Mouse (Mus musculus): ENCODE measurements around the gene Wwp2.

Gene Wwp2

GRCm38 (mm10) chr8:107571486-107572135 is 135.4 kb downstream of the Wwp2 start:
- DNase-seq: no peak

- peak; percentile 84 for DNase-seq
Observed at GRCm38 (mm10) chr8:107572497-107572896, 136.3 kb downstream of the Wwp2 start.

- no peak for DNase-seq
Observed at GRCm38 (mm10) chr8:107574771-107575170, 138.6 kb downstream of the Wwp2 start.

GRCm38 (mm10) chr8:107576702-107577101 is 140.5 kb downstream of the Wwp2 start:
- DNase-seq: peak; percentile 83

- DNase-seq: peak; percentile 66
Observed at GRCm38 (mm10) chr8:107577640-107578039, 141.5 kb downstream of the Wwp2 start.

GRCm38 (mm10) chr8:107578132-107578531 is 142.0 kb downstream of the Wwp2 start:
- no peak for DNase-seq

GRCm38 (mm10) chr8:107578541-107578940 is 142.4 kb downstream of the Wwp2 start:
- no peak for DNase-seq

GRCm38 (mm10) chr8:107580879-107581278 is 144.7 kb downstream of the Wwp2 start:
- DNase-seq: no peak

GRCm38 (mm10) chr8:107581536-107581935 is 145.4 kb downstream of the Wwp2 start:
- DNase-seq: no peak

GRCm38 (mm10) chr8:107582136-107582535 is 146.0 kb downstream of the Wwp2 start:
- DNase-seq: no peak

- peak; percentile 40 for DNase-seq
Observed at GRCm38 (mm10) chr8:107587429-107587994, 151.3 kb downstream of the Wwp2 start.

GRCm38 (mm10) chr8:107587995-107588780 is 152.0 kb downstream of the Wwp2 start, which contains the start of gene Psmd7:
TSS of gene Psmd7 (minus strand) at chr8:107588464.
- peak; percentile 94 for DNase-seq

GRCm38 (mm10) chr8:107593967-107594729 is 158.0 kb downstream of the Wwp2 start:
- no peak for DNase-seq

- DNase-seq: no peak
Observed at GRCm38 (mm10) chr8:107594817-107595216, 158.7 kb downstream of the Wwp2 start.

GRCm38 (mm10) chr8:107597731-107598130 is 161.6 kb downstream of the Wwp2 start:
- no peak for DNase-seq

- no peak for DNase-seq
Observed at GRCm38 (mm10) chr8:107599691-107600090, 163.5 kb downstream of the Wwp2 start.

- DNase-seq: peak; percentile 70
Observed at GRCm38 (mm10) chr8:107603026-107603425, 166.9 kb downstream of the Wwp2 start.

Measured in liver (tissue).